Mouse (Mus musculus) ES-Bruce4 (cell line): ENCODE measurements around the gene Hps4.

ENCODE experiments used
- CTCF ChIP-seq: IDR thresholded peaks from one replicate; pipeline ENCODE4 v1.8.1; 2011; ENCODE audit warnings: low read depth, low read length
- POLR2A ChIP-seq: IDR thresholded peaks from one replicate; pipeline ENCODE4 v1.8.1; 2011; ENCODE audit warnings: low read length; ENCODE audit not compliant: insufficient read depth

DNA sequence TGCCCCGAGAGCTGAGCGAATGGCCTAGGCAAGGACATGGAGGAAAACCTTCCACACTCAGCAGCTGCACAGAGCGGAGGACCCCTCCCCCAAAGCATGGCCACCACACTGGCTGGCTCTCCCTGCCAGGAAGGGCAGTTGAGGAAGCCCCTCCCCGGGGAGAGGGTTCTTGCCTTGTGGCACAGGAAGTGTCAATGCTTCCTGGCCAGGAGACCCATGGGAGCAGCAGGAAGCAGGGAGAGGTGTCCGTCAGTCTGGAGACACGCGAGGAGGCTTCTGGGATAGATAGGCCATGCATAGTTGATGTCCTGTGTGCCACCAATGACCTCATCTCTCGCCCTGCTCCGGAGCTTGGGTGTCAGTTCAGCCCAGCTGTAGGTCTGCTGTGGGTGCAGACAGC, 13.4 kb downstream of the Hps4 start:
- TF ChIP-seq CTCF (no peak), POLR2A (no peak)
